In genomic region chr10:13082459-13082858, GRCm38 (mm10) we compare ENCODE assay signal across 16 mouse cellular contexts. TPM values are rescaled to one million over a fixed set of nuclear protein-coding genes. Genes with fewer than 3 reads are reported as not detected.
DNase-seq lines count a peak whose midpoint lies in the region; ATAC-seq lines count a peak whose summit lies in the region.
"Had no signal": no experiment of that assay in that cellular context is flagged by ENCODE, and none has a peak within 500 bp of the region (broad histone marks: within the 10 kb centered on the region; RNA-seq: fewer than 3 reads in every experiment).

No protein-coding gene starts in this region.

- no peak overlapping the region for H3K9ac ChIP-seq in midbrain, embryonic 14.5 days (replicated peaks; ENCODE audit: low read length)
- no peak overlapping the region for H3K9ac ChIP-seq in neural tube, embryonic 14.5 days (replicated peaks; ENCODE audit: low read depth, low read length)
- H3K9ac ChIP-seq: kidney, embryonic 15.5 days; midbrain, embryonic 12.5 days had no signal

- H3K9me3 ChIP-seq in midbrain, embryonic 14.5 days (ENCODE audit: control insufficient read depth, low read length), result no peaks in the 10 kb centered on the region
- no peaks in the 10 kb centered on the region for H3K9me3 ChIP-seq in midbrain, embryonic 10.5 days (replicated peaks)
- H3K9me3 ChIP-seq in neural tube, embryonic 14.5 days (ENCODE audit: control insufficient read depth, low read length), result no peaks in the 10 kb centered on the region
- H3K9me3 ChIP-seq: kidney, embryonic 15.5 days; midbrain, embryonic 12.5 days had no signal

- no peak overlapping the region for H3K4me2 ChIP-seq in midbrain, embryonic 14.5 days (ENCODE audit: low read length)
- H3K4me2 ChIP-seq in neural tube, embryonic 14.5 days (ENCODE audit: low read depth, low read length), result no peak overlapping the region
- H3K4me2 ChIP-seq: kidney, embryonic 15.5 days; midbrain, embryonic 12.5 days had no signal

- no peaks in the 10 kb centered on the region for H3K36me3 ChIP-seq in midbrain, embryonic 14.5 days (ENCODE audit: control insufficient read depth, insufficient read depth, low read length)
- no peaks in the 10 kb centered on the region for H3K36me3 ChIP-seq in midbrain, embryonic 10.5 days
- no peaks in the 10 kb centered on the region for H3K36me3 ChIP-seq in neural tube, embryonic 14.5 days (ENCODE audit: control insufficient read depth, insufficient read depth, low read length)
- H3K36me3 ChIP-seq: kidney, embryonic 15.5 days; midbrain, embryonic 12.5 days had no signal

- no peaks in the 10 kb centered on the region for H3K4me1 ChIP-seq in midbrain, embryonic 14.5 days (ENCODE audit: control insufficient read depth, insufficient read depth, low read length)
- H3K4me1 ChIP-seq in midbrain, embryonic 10.5 days, result peaks cover 4% of the 10 kb centered on the region
- H3K4me1 ChIP-seq in neural tube, embryonic 14.5 days (ENCODE audit: control insufficient read depth, insufficient read depth, low read length), result no peaks in the 10 kb centered on the region
- H3K4me1 ChIP-seq: midbrain, embryonic 12.5 days had no signal

- peak; percentile 44; the same call in 1 of the 2 replicates for ATAC-seq in midbrain, embryonic 14.5 days (ENCODE audit: low FRiP score, low TSS enrichment)
- peak; percentile 87 for ATAC-seq in neural tube, embryonic 14.5 days (ENCODE audit: low read depth)
- ATAC-seq: Patski had no signal

- WGBS in midbrain, embryonic 14.5 days, result 75% methylated on average over 12 of the region's 12 CpGs
- 86% methylated on average over 12 of the region's 12 CpGs for WGBS in midbrain, embryonic 10.5 days
- 31% methylated on average over 12 of the region's 12 CpGs for whole genome bisulfite sequencing in neural tube, embryonic 14.5 days

- no peaks in the 10 kb centered on the region for H3K27me3 ChIP-seq in midbrain, embryonic 14.5 days (ENCODE audit: control insufficient read depth, insufficient read depth, low read length)
- no peaks in the 10 kb centered on the region for H3K27me3 ChIP-seq in midbrain, embryonic 10.5 days (ENCODE audit: low read depth, poor library complexity, severe bottlenecking)
- H3K27me3 ChIP-seq in neural tube, embryonic 14.5 days (ENCODE audit: control insufficient read depth, insufficient read depth, low read length), result no peaks in the 10 kb centered on the region
- H3K27me3 ChIP-seq: kidney, embryonic 15.5 days; midbrain, embryonic 12.5 days had no signal

- DNase-seq in gastrocnemius, postnatal 10 days, result peak; percentile 11
- DNase-seq in gastrocnemius, adult 18-20 months (ENCODE audit: low spot score), result no peak
- DNase-seq in midbrain, embryonic 14.5 days, result peak; percentile 36
- DNase-seq in midbrain, embryonic 10.5 days (ENCODE audit: low spot score), result no peak
- peak; percentile 80 to 83 for DNase-seq in cerebellum, postnatal 14 days
- DNase-seq in thymus, postnatal 10 days (ENCODE audit: low spot score in 2 of 2), result no peak
- DNase-seq in urinary bladder, postnatal 14 days (ENCODE audit: low spot score), result no peak
- DNase-seq: adrenal gland, adult 2 months; heart, postnatal 36 days; lung, adult 18-20 months; thymus, adult 2 months had no signal

- H3K27ac ChIP-seq in midbrain, embryonic 14.5 days (replicated peaks; ENCODE audit: low read depth, low read length), result no peak overlapping the region
- H3K27ac ChIP-seq in midbrain, embryonic 10.5 days (replicated peaks), result no peak overlapping the region
- H3K27ac ChIP-seq in neural tube, embryonic 14.5 days (ENCODE audit: low read depth, low read length), result no peak overlapping the region
- H3K27ac ChIP-seq: kidney, embryonic 15.5 days; midbrain, embryonic 12.5 days had no signal

- no peak overlapping the region for H3K4me3 ChIP-seq in midbrain, embryonic 14.5 days (replicated peaks; ENCODE audit: low read depth, low read length)
- no peak overlapping the region for H3K4me3 ChIP-seq in midbrain, embryonic 10.5 days
- H3K4me3 ChIP-seq in neural tube, embryonic 14.5 days (ENCODE audit: low read depth, low read length), result no peak overlapping the region
- H3K4me3 ChIP-seq: erythroblast, embryonic 14.5 days; kidney, embryonic 15.5 days; midbrain, embryonic 12.5 days had no signal

RNA-seq across cellular contexts. Expression of gene Plagl1, which starts 22.2 kb away (rescaled TPM):
- total RNA-seq in gastrocnemius, postnatal 10 days (2021), result 100 to 1,000 TPM; 121 to 155 TPM
- 1 to 10 TPM in 1 of 2 experiments, under 1 TPM in 1; 0.88 to 1.1 TPM for total RNA-seq in gastrocnemius, adult 18-20 months (2021)
- polyA plus RNA-seq in midbrain, embryonic 14.5 days (2014; fragmentation: Nextera tagmentation; extraction: Ambion mirVana), result 32.8 and 55.8 TPM in 2 replicates
- 65.6 and 82.0 TPM in 2 replicates for polyA plus RNA-seq in midbrain, embryonic 10.5 days (2016; fragmentation: Nextera tagmentation; extraction: Ambion mirVana)
- 29.0 and 38.5 TPM in 2 replicates for polyA plus RNA-seq in neural tube, embryonic 14.5 days (2014; fragmentation: Nextera tagmentation; extraction: Ambion mirVana)

Comparison
In these comparisons a context has a peak if more than half of its experiments do, and no peak if none do; other contexts are left out.
1. DNase-seq: peak in gastrocnemius, postnatal 10 days (single experiment), midbrain, embryonic 14.5 days (single experiment) and cerebellum, postnatal 14 days (2 of 2); none in gastrocnemius, adult 18-20 months (single experiment), midbrain, embryonic 10.5 days (single experiment), thymus, postnatal 10 days (0 of 2) and urinary bladder, postnatal 14 days (single experiment).